Mouse (Mus musculus) liver, adult 2 months (tissue): ENCODE measurements at regions not wholly inside any gene's neighbourhood (a gene's known extent, or its start where the extent isn't known, plus 50 kb on each side); places are given as distances from the start of the nearest gene placed in this dataset.
A peak's percentile ranks its signal among the peaks of the same experiment; 100 is the strongest.

Experiments
- DNase-seq: peaks from one replicate; pipeline ENCODE4 v3.0.0-alpha.2; 2011; ENCODE audit warnings: low read depth, low spot score; ENCODE audit errors: extremely low read depth
- H3K27ac ChIP-seq: fragments of 200-500 bp; replicated peaks from 2 replicates; pipeline ENCODE4 v1.5.1; 2012; ENCODE audit warnings: low read depth, mild to moderate bottlenecking, control low read depth, inconsistent platforms, low read length; ENCODE audit not compliant: insufficient read depth
- H3K27me3 ChIP-seq: fragments of 200-500 bp; 2 replicates; pipeline ENCODE4 v1.6.1; 2012; ENCODE audit warnings: mild to moderate bottlenecking, moderate library complexity, low read length, inconsistent platforms; ENCODE audit not compliant: control insufficient read depth, insufficient read depth
- H3K36me3 ChIP-seq: fragments of 200-500 bp; 2 replicates; pipeline ENCODE4 v1.6.1; 2012; ENCODE audit warnings: low read length, inconsistent platforms; ENCODE audit not compliant: control insufficient read depth, insufficient read depth
- H3K4me1 ChIP-seq: fragments of 200-500 bp; 2 replicates; pipeline ENCODE4 v1.6.1; 2011; ENCODE audit warnings: low read length; ENCODE audit not compliant: control insufficient read depth, insufficient read depth
- H3K4me3 ChIP-seq: fragments of 200-500 bp; 2 replicates; pipeline ENCODE4 v1.5.1; 2011; ENCODE audit warnings: low read depth, mild to moderate bottlenecking, control low read depth, low read length, moderate library complexity; ENCODE audit not compliant: insufficient read depth
- H3K79me2 ChIP-seq: fragments of 200-500 bp; 2 replicates; pipeline ENCODE4 v1.6.1; 2012; ENCODE audit warnings: inconsistent platforms, mild to moderate bottlenecking, low read length, moderate library complexity; ENCODE audit not compliant: control insufficient read depth, insufficient read depth
- H3K9ac ChIP-seq: fragments of 200-500 bp; 2 replicates; pipeline ENCODE4 v1.6.1; 2012; ENCODE audit warnings: low read depth, mild to moderate bottlenecking, control low read depth, inconsistent platforms, low read length
- CTCF ChIP-seq: fragments of 200-500 bp; IDR thresholded peaks from 2 replicates; pipeline ENCODE4 v1.5.1; 2011; ENCODE audit warnings: low read depth, low read length, control low read depth
- POLR2A ChIP-seq: fragments of 200-500 bp; IDR thresholded peaks from 2 replicates; pipeline ENCODE4 v1.6.1; 2011; ENCODE audit warnings: low read length, control low read depth; ENCODE audit not compliant: insufficient read depth; ENCODE audit errors: extremely low read depth
- WGBS: fragments of 180-500 bp; shearing (Covaris S2); methylation state at CpG from one replicate; pipeline ENCODE4 v1.1.7; 2018; 5-methylcytosine and 5-hydroxymethylcytosine counted together

GRCm38 (mm10) chr1:13424524-13424923, 2010.6 kb downstream of the A830018L16Rik start:
- Histone ChIP-seq H3K36me3 (no peaks in the 10 kb centered on the region), H3K79me2 (no peaks in the 10 kb centered on the region), H3K4me3 (no peak overlapping the region), H3K4me1 (peaks cover 4% of the 10 kb centered on the region; the same call in 1 of the 2 replicates), H3K9ac (no peak overlapping the region), H3K27me3 (no peaks in the 10 kb centered on the region), H3K27ac (no peak overlapping the region)
- TF ChIP-seq POLR2A (no peak), CTCF (no peak)
- no peak for DNase-seq

- whole genome bisulfite sequencing, result 26% methylated on average over 9 of the region's 9 CpGs
- TF ChIP-seq CTCF (no peak), POLR2A (no peak)
Measured at GRCm38 (mm10) chr1:13425601-13426327, 2011.9 kb downstream of the A830018L16Rik start.

GRCm38 (mm10) chr1:13426328-13427067, 2012.6 kb downstream of the A830018L16Rik start:
- WGBS, result 1% methylated on average over 30 of the region's 30 CpGs
- H3K79me2 ChIP-seq, result no peaks in the 10 kb centered on the region
- DNase-seq, result peak; percentile 70
- no peaks in the 10 kb centered on the region for H3K27me3 ChIP-seq
- H3K4me3 ChIP-seq, result peak overlapping the region; percentile 58
- no peaks in the 10 kb centered on the region for H3K36me3 ChIP-seq
- no peak for TF ChIP-seq POLR2A
- no peak for TF ChIP-seq CTCF
- peak overlapping the region; percentile 76 for H3K9ac ChIP-seq
- peaks cover 4% of the 10 kb centered on the region; the same call in 1 of the 2 replicates for H3K4me1 ChIP-seq
- H3K27ac ChIP-seq, result peak overlapping the region; percentile 69

More at GRCm38 (mm10) chr1:13425601-13426327, 2011.9 kb downstream of the A830018L16Rik start:
- H3K27me3 ChIP-seq, result no peaks in the 10 kb centered on the region
- peaks cover 4% of the 10 kb centered on the region; the same call in 1 of the 2 replicates for H3K4me1 ChIP-seq
- H3K36me3 ChIP-seq, result no peaks in the 10 kb centered on the region
- H3K27ac ChIP-seq, result no peak overlapping the region
- DNase-seq, result no peak
- H3K79me2 ChIP-seq, result no peaks in the 10 kb centered on the region
- H3K4me3 ChIP-seq, result peak overlapping the region; percentile 58
- no peak overlapping the region for H3K9ac ChIP-seq

- H3K4me1 ChIP-seq, result peaks cover 4% of the 10 kb centered on the region; the same call in 1 of the 2 replicates
- no peaks in the 10 kb centered on the region for H3K79me2 ChIP-seq
- no peak for DNase-seq
- no peaks in the 10 kb centered on the region for H3K27me3 ChIP-seq
- H3K9ac ChIP-seq, result no peak overlapping the region; the same call in 1 of the 2 replicates
- H3K4me3 ChIP-seq, result peak overlapping the region; percentile 58
- no peak for TF ChIP-seq POLR2A
- no peak for TF ChIP-seq CTCF
- H3K36me3 ChIP-seq, result no peaks in the 10 kb centered on the region
- no peak overlapping the region for H3K27ac ChIP-seq
- WGBS, result 67% methylated on average over 5 of the region's 5 CpGs
Measured at GRCm38 (mm10) chr1:13427068-13427434, 2013.1 kb downstream of the A830018L16Rik start.

- no peaks in the 10 kb centered on the region for H3K79me2 ChIP-seq
- no peak overlapping the region for H3K27ac ChIP-seq
- no peak overlapping the region for H3K9ac ChIP-seq
- no peak overlapping the region for H3K4me3 ChIP-seq
- no peak for DNase-seq
- no peaks in the 10 kb centered on the region for H3K36me3 ChIP-seq
- TF ChIP-seq CTCF (no peak), POLR2A (no peak)
- H3K27me3 ChIP-seq, result no peaks in the 10 kb centered on the region
- H3K4me1 ChIP-seq, result peaks cover 4% of the 10 kb centered on the region; the same call in 1 of the 2 replicates
- 94% methylated on average over 11 of the region's 11 CpGs for WGBS
Measured at GRCm38 (mm10) chr1:13427501-13428207, 2013.7 kb downstream of the A830018L16Rik start.
